ENCODE assay signal across 9 mouse cellular contexts in genomic region chr12:112830141-112830540, GRCm38 (mm10). TPM values are rescaled to one million over a fixed set of nuclear protein-coding genes. Genes with fewer than 3 reads are reported as not detected.
DNase-seq lines count a peak whose midpoint lies in the region; ATAC-seq and TF ChIP-seq lines count a peak whose summit lies in the region.
"Had no signal": no experiment of that assay in that cellular context is flagged by ENCODE, and none has a peak within 500 bp of the region (broad histone marks: within the 10 kb centered on the region; RNA-seq: fewer than 3 reads in every experiment).

No protein-coding gene starts in this region.

- peak overlapping the region; percentile 94 for H3K4me3 ChIP-seq in kidney, embryonic 15.5 days (replicated peaks)
- peak overlapping the region; percentile 64 for H3K4me3 ChIP-seq in hindbrain, embryonic 13.5 days
- H3K4me3 ChIP-seq in midbrain, embryonic 13.5 days (replicated peaks): peak overlapping the region; percentile 94

- ATAC-seq in kidney, embryonic 15.5 days (replicated peaks; ENCODE audit: low FRiP score): no peak
- no peak for ATAC-seq in hindbrain, embryonic 13.5 days (ENCODE audit: low FRiP score)
- ATAC-seq in midbrain, embryonic 13.5 days: no peak

- peaks cover 40% of the 10 kb centered on the region for H3K4me1 ChIP-seq in kidney, embryonic 15.5 days
- H3K4me1 ChIP-seq in hindbrain, embryonic 13.5 days (replicated peaks): peaks cover 51% of the 10 kb centered on the region
- H3K4me1 ChIP-seq in midbrain, embryonic 13.5 days (replicated peaks): peaks cover 49% of the 10 kb centered on the region

- DNase-seq in kidney, adult 11 months: no peak
- peak; percentile 22 for DNase-seq in brain, embryonic 14.5 days (ENCODE audit: low read depth)
- DNase-seq in right cerebral cortex, postnatal 10 days (ENCODE audit: low spot score in 2 of 2): no peak
- no peak for DNase-seq in cerebellum, adult 9-10 months
- no peak for DNase-seq in urinary bladder, postnatal 25 days (ENCODE audit: low spot score)
- DNase-seq: right cerebral cortex, postnatal 14 days had no signal

- H3K4me2 ChIP-seq in kidney, embryonic 15.5 days: peak overlapping the region; percentile 65
- H3K4me2 ChIP-seq in hindbrain, embryonic 13.5 days: peak overlapping the region; percentile 77
- H3K4me2 ChIP-seq in midbrain, embryonic 13.5 days (replicated peaks): peak overlapping the region; percentile 57

- H3K9me3 ChIP-seq in kidney, embryonic 15.5 days (replicated peaks): no peaks in the 10 kb centered on the region
- no peaks in the 10 kb centered on the region for H3K9me3 ChIP-seq in hindbrain, embryonic 13.5 days
- H3K9me3 ChIP-seq in midbrain, embryonic 13.5 days: no peaks in the 10 kb centered on the region

- H3K27me3 ChIP-seq in kidney, embryonic 15.5 days: no peaks in the 10 kb centered on the region
- no peaks in the 10 kb centered on the region for H3K27me3 ChIP-seq in hindbrain, embryonic 13.5 days
- H3K27me3 ChIP-seq in midbrain, embryonic 13.5 days: no peaks in the 10 kb centered on the region

- peaks cover 37% of the 10 kb centered on the region for H3K36me3 ChIP-seq in kidney, embryonic 15.5 days
- H3K36me3 ChIP-seq in hindbrain, embryonic 13.5 days: peaks cover 34% of the 10 kb centered on the region
- H3K36me3 ChIP-seq in midbrain, embryonic 13.5 days: peaks cover 38% of the 10 kb centered on the region

- H3K27ac ChIP-seq in kidney, embryonic 15.5 days: no peak overlapping the region; the same call in 1 of the 2 replicates
- H3K27ac ChIP-seq in hindbrain, embryonic 13.5 days: peak overlapping the region; percentile 82
- peak overlapping the region; percentile 79 for H3K27ac ChIP-seq in midbrain, embryonic 13.5 days

- TF ChIP-seq CTCF in brain, embryonic 14.5 days (IDR thresholded peaks at IDR 0.05; ENCODE audit: borderline replicate concordance, extremely low read depth, insufficient read depth, insufficient read length): no peak

- WGBS in kidney, embryonic 15.5 days: 24% methylated on average over 2 of the region's 2 CpGs
- WGBS in hindbrain, embryonic 13.5 days: 27% methylated on average over 2 of the region's 2 CpGs
- 22% methylated on average over 2 of the region's 2 CpGs for WGBS in midbrain, embryonic 13.5 days

- H3K9ac ChIP-seq in kidney, embryonic 15.5 days: peak overlapping the region; percentile 70
- H3K9ac ChIP-seq in hindbrain, embryonic 13.5 days: peak overlapping the region; percentile 85
- H3K9ac ChIP-seq in midbrain, embryonic 13.5 days (replicated peaks): peak overlapping the region; percentile 85

- TF ChIP-seq POLR2A in brain, embryonic 14.5 days (IDR thresholded peaks at IDR 0.05; ENCODE audit: borderline replicate concordance, extremely low read depth, insufficient read depth, insufficient read length, poor library complexity, severe bottlenecking): no peak

RNA-seq across cellular contexts. Expression of gene Cdca4, which starts 0.9 kb away (rescaled TPM):
- polyA plus RNA-seq in kidney, embryonic 15.5 days (2015; fragmentation: Nextera tagmentation; extraction: Ambion mirVana): 113 and 122 TPM in 2 replicates
- polyA plus RNA-seq in brain, embryonic 14.5 days (2012; rRNA removed): 42.3 and 71.4 TPM in 2 replicates
- polyA plus RNA-seq in hindbrain, embryonic 13.5 days (2015; fragmentation: Nextera tagmentation; extraction: Ambion mirVana): 55.3 and 60.5 TPM in 2 replicates
- 82.7 and 85.0 TPM in 2 replicates for polyA plus RNA-seq in midbrain, embryonic 13.5 days (2015; fragmentation: Nextera tagmentation; extraction: Ambion mirVana)

RNA-seq across cellular contexts. Expression of gene Clba1, which starts 21.4 kb away (rescaled TPM):
- polyA plus RNA-seq in kidney, embryonic 15.5 days (2015; fragmentation: Nextera tagmentation; extraction: Ambion mirVana): 11.2 and 11.9 TPM in 2 replicates
- polyA plus RNA-seq in brain, embryonic 14.5 days (2012; rRNA removed): 13.6 and 14.7 TPM in 2 replicates
- 20.0 and 21.9 TPM in 2 replicates for polyA plus RNA-seq in hindbrain, embryonic 13.5 days (2015; fragmentation: Nextera tagmentation; extraction: Ambion mirVana)
- polyA plus RNA-seq in midbrain, embryonic 13.5 days (2015; fragmentation: Nextera tagmentation; extraction: Ambion mirVana): 19.4 and 22.7 TPM in 2 replicates

RNA-seq across cellular contexts. Expression of gene Ahnak2, which starts 27.7 kb away (rescaled TPM):
- 1.0 and 1.8 TPM in 2 replicates for polyA plus RNA-seq in kidney, embryonic 15.5 days (2015; fragmentation: Nextera tagmentation; extraction: Ambion mirVana)
- 1.1 and 1.6 TPM in 2 replicates for polyA plus RNA-seq in brain, embryonic 14.5 days (2012; rRNA removed)
- 0.84 and 0.86 TPM in 2 replicates for polyA plus RNA-seq in hindbrain, embryonic 13.5 days (2015; fragmentation: Nextera tagmentation; extraction: Ambion mirVana)
- polyA plus RNA-seq in midbrain, embryonic 13.5 days (2015; fragmentation: Nextera tagmentation; extraction: Ambion mirVana): 0.31 and 0.37 TPM in 2 replicates

RNA-seq across cellular contexts. Expression of gene Gpr132, which starts 37.9 kb away (rescaled TPM):
- 0.12 and 0.14 TPM in 2 replicates for polyA plus RNA-seq in kidney, embryonic 15.5 days (2015; fragmentation: Nextera tagmentation; extraction: Ambion mirVana)
- polyA plus RNA-seq in brain, embryonic 14.5 days (2012; rRNA removed): 0.05 and 0.07 TPM in 2 replicates
- not detected in 2 replicates for polyA plus RNA-seq in hindbrain, embryonic 13.5 days (2015; fragmentation: Nextera tagmentation; extraction: Ambion mirVana)
- not detected in 2 replicates for polyA plus RNA-seq in midbrain, embryonic 13.5 days (2015; fragmentation: Nextera tagmentation; extraction: Ambion mirVana)
